Mouse (Mus musculus): ENCODE results near the gene Dop1b. TPM values are rescaled to one million over a fixed set of nuclear protein-coding genes. Genes with fewer than 3 reads are reported as not detected.
A peak's percentile ranks its signal among the peaks of the same experiment; 100 is the strongest.

Gene Dop1b
- polyA plus RNA-seq, 1 experiment, result 102 TPM

DNA sequence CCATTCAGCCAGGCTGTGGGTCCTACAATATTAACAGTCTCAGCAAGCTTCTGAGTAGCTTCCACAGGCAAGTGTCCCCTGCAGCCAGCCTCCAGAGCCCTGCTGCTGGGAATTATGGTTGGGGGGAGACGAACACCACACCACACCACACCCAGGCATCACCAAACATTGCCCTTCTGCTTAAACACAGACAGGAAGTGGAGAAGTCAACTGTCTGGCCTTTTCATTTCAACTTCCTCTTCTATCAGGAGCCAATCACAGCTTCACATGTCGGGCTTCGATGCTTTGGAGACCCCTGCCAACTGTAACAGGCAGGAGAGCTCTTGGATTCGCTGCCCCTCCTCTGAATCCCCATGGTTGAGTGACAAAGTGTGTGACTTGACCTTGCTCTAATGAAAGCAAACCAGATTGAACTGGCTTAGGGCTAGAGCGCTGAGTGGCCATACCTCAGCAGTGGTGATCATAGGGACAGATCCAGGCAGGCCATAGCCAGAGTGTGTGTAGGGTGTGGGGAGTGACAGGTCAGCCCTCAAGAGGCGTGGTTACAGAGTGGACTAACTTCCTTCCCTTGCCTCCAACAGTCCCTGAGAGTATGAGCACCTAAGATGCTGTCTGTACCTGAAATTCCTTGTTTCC, 20.4 kb upstream of the Dop1b start:
- no peak for DNase-seq
- WGBS, result 76% methylated on average over 6 of the region's 6 CpGs
- TF ChIP-seq CTCF (IDR thresholded peaks at IDR 0.05; ENCODE audit: borderline replicate concordance, insufficient read depth, low read depth, low read length) (no peak), POLR2A (IDR thresholded peaks at IDR 0.05; ENCODE audit: borderline replicate concordance, insufficient read depth, low read length) (no peak)
- Histone ChIP-seq H3K4me3 (replicated peaks; ENCODE audit: insufficient read depth, low read depth, low read length) (no peak overlapping the region), H3K27me3 (ENCODE audit: control insufficient read depth, insufficient read depth, low read length) (no peaks in the 10 kb centered on the region), H3K4me1 (ENCODE audit: control insufficient read depth, insufficient read depth, low read length) (no peaks in the 10 kb centered on the region), H3K27ac (ENCODE audit: insufficient read depth, low read length) (no peak overlapping the region)

DNA sequence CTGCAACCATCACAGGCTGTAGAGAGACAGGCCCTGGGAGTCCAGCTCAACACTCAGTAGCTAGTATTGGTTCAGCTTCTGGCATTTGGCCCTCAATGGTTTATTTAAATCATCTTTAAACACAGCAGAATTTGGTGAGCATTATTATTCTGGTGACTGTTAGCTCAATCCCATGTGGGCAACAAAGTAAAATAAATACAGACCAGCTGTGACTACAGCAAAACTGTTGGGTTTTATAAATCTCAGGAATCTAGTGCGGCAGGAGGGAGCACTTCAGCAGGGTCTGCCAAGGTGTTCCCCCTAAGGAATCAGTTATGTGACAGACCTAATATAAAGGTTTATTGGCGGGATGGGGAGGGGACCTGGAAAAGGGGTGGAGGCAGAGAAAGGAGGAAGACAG, 19.0 kb upstream of the Dop1b start:
- WGBS, result 89% methylated on average over 2 of the region's 2 CpGs
- Histone ChIP-seq H3K4me1 (ENCODE audit: control insufficient read depth, insufficient read depth, low read length) (peaks cover 2% of the 10 kb centered on the region; the same call in 1 of the 2 replicates), H3K27me3 (ENCODE audit: control insufficient read depth, insufficient read depth, low read length) (no peaks in the 10 kb centered on the region), H3K4me3 (replicated peaks; ENCODE audit: insufficient read depth, low read depth, low read length) (no peak overlapping the region), H3K27ac (ENCODE audit: insufficient read depth, low read length) (no peak overlapping the region)
- DNase-seq, result no peak
- TF ChIP-seq CTCF (IDR thresholded peaks at IDR 0.05; ENCODE audit: borderline replicate concordance, insufficient read depth, low read depth, low read length) (no peak), POLR2A (IDR thresholded peaks at IDR 0.05; ENCODE audit: borderline replicate concordance, insufficient read depth, low read length) (no peak)

DNA sequence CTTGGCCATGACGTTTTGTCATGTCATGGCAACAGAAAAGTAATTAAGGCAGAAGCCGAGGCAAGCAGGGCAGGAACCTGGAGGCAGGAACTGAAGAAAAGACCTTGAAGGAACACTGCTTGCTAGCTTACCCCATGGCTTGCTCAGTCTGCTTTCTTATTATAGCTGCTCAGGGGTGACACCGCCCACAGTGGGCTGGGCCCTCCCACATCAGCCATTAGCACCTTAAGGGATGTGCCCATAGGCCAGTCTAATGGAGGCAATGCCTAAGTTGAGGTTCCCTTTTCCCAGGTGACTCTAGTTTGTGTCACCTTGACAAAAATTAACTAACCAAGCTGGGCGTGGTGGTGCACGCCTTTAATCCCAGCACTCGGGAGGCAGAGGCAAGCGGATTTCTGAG, 4.6 kb upstream of the Dop1b start:
- Histone ChIP-seq H3K4me3 (replicated peaks; ENCODE audit: insufficient read depth, low read depth, low read length) (no peak overlapping the region), H3K4me1 (ENCODE audit: control insufficient read depth, insufficient read depth, low read length) (no peaks in the 10 kb centered on the region), H3K27ac (ENCODE audit: insufficient read depth, low read length) (no peak overlapping the region), H3K27me3 (ENCODE audit: control insufficient read depth, insufficient read depth, low read length) (no peaks in the 10 kb centered on the region)
- 97% methylated on average over 7 of the region's 7 CpGs for WGBS
- DNase-seq, result no peak
- TF ChIP-seq POLR2A (IDR thresholded peaks at IDR 0.05; ENCODE audit: borderline replicate concordance, insufficient read depth, low read length) (no peak), CTCF (IDR thresholded peaks at IDR 0.05; ENCODE audit: borderline replicate concordance, insufficient read depth, low read depth, low read length) (no peak)

DNA sequence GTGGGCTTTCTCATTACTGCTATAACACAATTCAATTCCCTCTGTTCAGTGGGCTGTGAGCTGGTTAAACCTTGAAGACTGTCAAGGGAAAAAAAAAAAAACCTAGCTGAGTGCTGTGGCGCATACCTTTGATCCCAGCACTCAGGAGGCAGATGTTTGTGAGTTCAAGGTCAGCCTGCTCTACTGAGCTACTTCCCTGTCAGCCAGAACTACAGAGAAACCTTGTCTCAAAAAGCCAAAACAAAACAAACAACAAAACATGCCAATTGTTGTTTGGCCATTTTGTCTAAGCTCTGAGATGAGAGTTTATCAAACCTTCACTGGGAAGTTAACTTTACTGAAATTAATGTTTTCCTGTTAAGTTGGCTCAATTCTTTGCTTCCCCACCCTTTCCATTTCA, 2.5 kb upstream of the Dop1b start:
- no peaks in the 10 kb centered on the region for H3K4me1 ChIP-seq (ENCODE audit: control insufficient read depth, insufficient read depth, low read length)
- DNase-seq, result no peak
- H3K27ac ChIP-seq (ENCODE audit: insufficient read depth, low read length), result no peak overlapping the region
- no peak for TF ChIP-seq POLR2A (IDR thresholded peaks at IDR 0.05; ENCODE audit: borderline replicate concordance, insufficient read depth, low read length)
- H3K27me3 ChIP-seq (ENCODE audit: control insufficient read depth, insufficient read depth, low read length), result no peaks in the 10 kb centered on the region
- no peak overlapping the region for H3K4me3 ChIP-seq (replicated peaks; ENCODE audit: insufficient read depth, low read depth, low read length)
- 96% methylated on average over 1 of the region's 1 CpGs for WGBS

DNA sequence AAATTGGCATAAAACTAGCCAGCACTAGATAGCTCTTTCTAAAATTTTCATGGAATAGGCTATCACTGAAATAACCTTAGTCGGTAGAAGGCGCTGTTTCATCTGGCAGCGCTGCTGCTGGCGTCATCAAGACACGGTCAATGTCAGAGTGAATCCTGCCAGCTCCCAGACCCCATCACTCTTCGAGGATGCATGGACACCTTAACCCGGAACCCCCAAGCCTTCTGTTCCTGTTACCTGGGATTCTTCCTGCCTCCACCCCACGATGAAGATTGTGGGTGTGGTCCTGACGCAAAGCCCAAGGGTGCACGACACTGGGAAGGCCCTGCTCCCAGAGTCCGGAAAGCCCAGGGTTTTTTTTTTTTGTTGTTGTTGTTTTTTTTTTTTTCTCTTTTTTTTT, 780 bp upstream of the Dop1b start:
- DNase-seq, result peak; percentile 85
- no peaks in the 10 kb centered on the region for H3K27me3 ChIP-seq (ENCODE audit: control insufficient read depth, insufficient read depth, low read length)
- H3K27ac ChIP-seq (ENCODE audit: insufficient read depth, low read length), result peak overlapping the region; percentile 63; the same call in 1 of the 2 replicates
- peaks cover 8% of the 10 kb centered on the region; the same call in 1 of the 2 replicates for H3K4me1 ChIP-seq (ENCODE audit: control insufficient read depth, insufficient read depth, low read length)
- H3K4me3 ChIP-seq (replicated peaks; ENCODE audit: insufficient read depth, low read depth, low read length), result peak overlapping the region; percentile 85
- peak; percentile 74 for TF ChIP-seq CTCF (IDR thresholded peaks at IDR 0.05; ENCODE audit: borderline replicate concordance, insufficient read depth, low read depth, low read length)
- TF ChIP-seq POLR2A (IDR thresholded peaks at IDR 0.05; ENCODE audit: borderline replicate concordance, insufficient read depth, low read length), result peak; percentile 35; the same call in 1 of the 2 replicates
- under 1% methylated on average over 11 of the region's 11 CpGs for WGBS

DNA sequence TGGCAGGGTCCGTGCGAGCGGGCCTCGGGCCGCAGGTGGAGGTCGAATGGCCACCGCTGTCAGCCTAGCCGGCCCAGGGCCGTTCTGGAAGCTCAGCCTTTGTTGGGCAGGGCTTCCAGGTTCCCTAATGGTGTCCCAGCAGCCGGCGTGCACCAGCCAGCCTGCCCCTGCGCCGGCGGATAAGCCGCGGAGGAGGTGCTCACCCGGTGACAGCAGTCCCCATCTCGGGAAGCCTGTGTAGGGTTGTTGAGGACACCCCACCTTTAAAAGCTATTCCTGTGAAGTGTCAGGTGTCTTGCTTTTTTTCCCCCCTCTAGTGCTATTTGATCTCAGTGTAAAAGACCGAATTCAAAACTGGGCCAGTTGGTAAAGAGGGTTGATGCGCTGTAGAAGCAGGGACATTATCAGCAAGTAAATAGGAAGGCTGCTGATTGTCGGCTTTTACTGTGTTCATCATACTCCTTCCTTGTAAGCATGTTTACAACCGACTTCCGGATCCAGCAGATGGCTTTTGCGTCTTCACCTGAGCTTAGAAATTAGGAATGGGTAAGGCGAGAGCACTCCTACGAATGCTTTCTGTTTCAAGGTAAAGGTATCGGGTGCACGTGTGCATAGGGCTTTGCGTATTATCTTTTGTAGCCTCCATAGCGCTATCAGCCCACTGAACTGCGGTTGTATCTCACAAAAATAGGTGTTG, 633 bp downstream of the Dop1b start:
- Histone ChIP-seq H3K4me3 (replicated peaks; ENCODE audit: insufficient read depth, low read depth, low read length) (peak overlapping the region; percentile 54), H3K27ac (ENCODE audit: insufficient read depth, low read length) (peak overlapping the region; percentile 53), H3K4me1 (ENCODE audit: control insufficient read depth, insufficient read depth, low read length) (peaks cover 19% of the 10 kb centered on the region; the same call in 1 of the 2 replicates), H3K27me3 (ENCODE audit: control insufficient read depth, insufficient read depth, low read length) (no peaks in the 10 kb centered on the region)
- TF ChIP-seq POLR2A (IDR thresholded peaks at IDR 0.05; ENCODE audit: borderline replicate concordance, insufficient read depth, low read length) (no peak), CTCF (IDR thresholded peaks at IDR 0.05; ENCODE audit: borderline replicate concordance, insufficient read depth, low read depth, low read length) (no peak)
- no peak for DNase-seq
- WGBS, result 2% methylated on average over 31 of the region's 31 CpGs

DNA sequence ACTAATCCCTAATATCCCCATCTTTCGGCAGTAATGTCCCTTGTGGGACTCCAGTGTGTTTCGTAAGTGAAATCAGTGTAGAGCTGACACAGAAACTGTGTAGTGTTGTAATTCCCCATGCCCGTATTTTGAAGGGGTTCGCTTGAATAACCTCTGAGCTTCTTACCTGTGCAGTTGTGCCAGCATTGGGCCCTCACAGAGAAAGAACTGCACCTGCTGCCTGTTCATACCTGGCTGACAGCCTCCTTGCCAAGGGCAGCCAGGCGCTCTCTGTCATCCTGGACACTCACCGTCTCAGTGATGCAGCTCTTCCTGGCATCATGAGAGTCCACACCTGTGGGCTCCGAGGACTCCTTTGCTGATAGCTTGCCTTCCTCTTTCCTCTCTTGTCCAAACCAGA, 1.3 kb downstream of the Dop1b start:
- TF ChIP-seq POLR2A (IDR thresholded peaks at IDR 0.05; ENCODE audit: borderline replicate concordance, insufficient read depth, low read length) (0 out of 2 replicates have a peak, but pooled peaks have one; percentile 13), CTCF (IDR thresholded peaks at IDR 0.05; ENCODE audit: borderline replicate concordance, insufficient read depth, low read depth, low read length) (no peak)
- DNase-seq, result peak; percentile 63 to 64
- 10% methylated on average over 7 of the region's 7 CpGs for WGBS
- Histone ChIP-seq H3K4me3 (replicated peaks; ENCODE audit: insufficient read depth, low read depth, low read length) (peak overlapping the region; percentile 54), H3K27ac (ENCODE audit: insufficient read depth, low read length) (peak overlapping the region; percentile 48), H3K4me1 (ENCODE audit: control insufficient read depth, insufficient read depth, low read length) (peaks cover 25% of the 10 kb centered on the region), H3K27me3 (ENCODE audit: control insufficient read depth, insufficient read depth, low read length) (no peaks in the 10 kb centered on the region)

DNA sequence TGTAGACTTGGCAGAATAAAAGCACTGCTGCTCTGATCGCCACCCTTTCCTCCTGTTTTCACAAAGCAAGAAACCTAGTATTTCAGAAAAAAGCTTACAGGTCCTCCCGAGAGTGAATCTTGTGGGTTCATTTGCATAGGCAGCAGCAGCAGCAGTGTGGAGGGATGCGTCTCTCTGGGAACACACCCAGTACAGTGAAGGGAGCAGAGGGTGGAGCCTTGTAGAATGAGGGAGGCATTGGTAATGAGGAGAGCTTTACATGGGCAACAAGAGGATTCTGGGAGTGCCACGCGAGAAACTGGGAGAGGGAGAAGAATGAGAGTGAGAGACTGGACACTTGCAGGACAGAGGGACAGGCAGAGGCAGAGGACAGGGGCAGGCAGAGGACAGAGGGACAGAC, 2.7 kb downstream of the Dop1b start:
- Histone ChIP-seq H3K27me3 (ENCODE audit: control insufficient read depth, insufficient read depth, low read length) (no peaks in the 10 kb centered on the region), H3K4me1 (ENCODE audit: control insufficient read depth, insufficient read depth, low read length) (peaks cover 32% of the 10 kb centered on the region), H3K27ac (ENCODE audit: insufficient read depth, low read length) (no peak overlapping the region), H3K4me3 (replicated peaks; ENCODE audit: insufficient read depth, low read depth, low read length) (no peak overlapping the region)
- peak in 1 of 2 experiments; percentile 11 for DNase-seq
- WGBS, result 45% methylated on average over 5 of the region's 5 CpGs
- TF ChIP-seq POLR2A (IDR thresholded peaks at IDR 0.05; ENCODE audit: borderline replicate concordance, insufficient read depth, low read length) (no peak), CTCF (IDR thresholded peaks at IDR 0.05; ENCODE audit: borderline replicate concordance, insufficient read depth, low read depth, low read length) (no peak)

Measured in cerebellum, adult 2 months (tissue).